Mouse (Mus musculus) kidney, postnatal 0 days (tissue): ENCODE results near the gene Zbtb38. TPM values are rescaled to one million over a fixed set of nuclear protein-coding genes. Genes with fewer than 3 reads are reported as not detected.
A peak's percentile ranks its signal among the peaks of the same experiment; 100 is the strongest.
"Not testable (repeated sequence)": the region's sequence is repeated elsewhere in the genome, so short reads cannot be mapped to it uniquely, and the experiment has no call there.

Source experiments
- ATAC-seq: fragments of 200-750 bp; cut with Nextera tagmentation; replicated peaks from 2 replicates; pipeline ENCODE4 v1.8.0; 2017; ENCODE audit warnings: low read depth, moderate number of reproducible peaks, moderate TSS enrichment, moderate library complexity; ENCODE audit not compliant: low FRiP score
- DNase-seq: peaks from one replicate; pipeline ENCODE4 v3.0.0-alpha.2; 2016; ENCODE audit warnings: low spot score
- H3K27ac ChIP-seq: fragments of 300-500 bp; sonication (generic); 2 replicates; pipeline ENCODE4 v1.5.1; 2014; ENCODE audit warnings: mild to moderate bottlenecking
- H3K27me3 ChIP-seq: fragments of 300-500 bp; sonication (generic); 2 replicates; pipeline ENCODE4 v1.6.1; 2014; ENCODE audit warnings: low read length, mixed read lengths; ENCODE audit not compliant: insufficient read depth
- H3K36me3 ChIP-seq: fragments of 300-500 bp; sonication (generic); 2 replicates; pipeline ENCODE4 v1.6.1; 2014; ENCODE audit warnings: low read length, mixed read lengths; ENCODE audit not compliant: insufficient read depth
- H3K4me1 ChIP-seq: fragments of 300-500 bp; sonication (generic); replicated peaks from 2 replicates; pipeline ENCODE4 v1.6.1; 2014; ENCODE audit warnings: antibody characterized with exemption, low read length, mixed read lengths; ENCODE audit not compliant: insufficient read depth
- H3K4me2 ChIP-seq: fragments of 300-500 bp; sonication (generic); 2 replicates; pipeline ENCODE4 v1.6.1; 2014; ENCODE audit warnings: mild to moderate bottlenecking, low read length, moderate library complexity, mixed read lengths
- H3K4me3 ChIP-seq: fragments of 300-500 bp; sonication (generic); replicated peaks from 2 replicates; pipeline ENCODE4 v1.5.1; 2014; ENCODE audit warnings: low read depth, low read length
- H3K9ac ChIP-seq: fragments of 300-500 bp; sonication (generic); 2 replicates; pipeline ENCODE4 v1.6.1; 2014; ENCODE audit warnings: low read depth, low read length
- H3K9me3 ChIP-seq: fragments of 300-500 bp; sonication (generic); replicated peaks from 2 replicates; pipeline ENCODE4 v1.6.1; 2016; ENCODE audit warnings: low read length, inconsistent platforms, mixed read lengths
- CTCF ChIP-seq: IDR thresholded peaks from 2 replicates; pipeline ENCODE4 v1.5.1; 2016; ENCODE audit warnings: antibody characterized with exemption, low read depth, mild to moderate bottlenecking, moderate library complexity
- WGBS: fragments of 180-500 bp; shearing (Covaris S2); extraction: QIAGEN DNeasy Blood & Tissue Kit; methylation state at CpG from one replicate; pipeline ENCODE4 v1.1.7; 2014; 5-methylcytosine and 5-hydroxymethylcytosine counted together
- polyA plus RNA-seq: library from polyadenylated mRNA; unstranded; fragments of >200 nt; fragmentation: Nextera tagmentation; extraction: Ambion mirVana; gene quantifications from 2 replicates; pipeline ENCODE4 v1.2.1, GENCODE M21; 2015

Zbtb38 gene
- polyA plus RNA-seq, 1 experiment from 2014 or later: 28.3 TPM

- Histone ChIP-seq H3K27me3 (no peaks in the 10 kb centered on the region), H3K4me1 (no peaks in the 10 kb centered on the region), H3K27ac (no peak overlapping the region), H3K36me3 (no peaks in the 10 kb centered on the region), H3K9ac (no peak overlapping the region), H3K4me2 (no peak overlapping the region), H3K9me3 (no peaks in the 10 kb centered on the region), H3K4me3 (no peak overlapping the region)
- WGBS: 79% methylated on average over 5 of the region's 5 CpGs
- no peak for ATAC-seq
- no peak for TF ChIP-seq CTCF
- no peak for DNase-seq
Observed at GRCm38 (mm10) chr9:96678611-96679010, 74.0 kb downstream of the Zbtb38 start.

DNA sequence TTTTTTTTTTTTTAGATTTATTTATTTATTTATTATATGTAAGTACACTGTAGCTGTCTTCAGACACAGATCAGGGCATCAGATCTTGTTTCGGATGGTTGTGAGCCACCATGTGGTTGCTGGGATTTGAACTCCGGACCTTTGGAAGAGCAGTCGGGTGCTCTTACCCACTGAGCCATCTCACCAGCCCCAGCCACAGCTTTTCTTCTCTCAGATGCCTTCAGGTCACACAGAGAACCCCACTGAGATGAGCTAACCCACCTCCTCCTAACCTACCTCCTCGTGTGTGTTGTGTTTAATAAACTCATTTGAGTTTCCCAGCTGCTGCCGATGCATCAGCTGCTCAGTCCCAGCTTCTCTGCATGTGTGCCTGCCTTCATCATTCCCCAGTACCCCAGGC lies 74.9 kb downstream of the Zbtb38 start:
- WGBS: 85% methylated on average over 5 of the region's 5 CpGs
- H3K9ac ChIP-seq, H3K27me3 ChIP-seq, H3K4me3 ChIP-seq, H3K36me3 ChIP-seq, H3K4me1 ChIP-seq, H3K27ac ChIP-seq, H3K4me2 ChIP-seq, H3K9me3 ChIP-seq, DNase-seq, ATAC-seq: not testable (repeated sequence)

GRCm38 (mm10) chr9:96676671-96677070 lies 76.0 kb downstream of the Zbtb38 start:
- ATAC-seq (no peak), DNase-seq (no peak)
- Histone ChIP-seq H3K4me3 (no peak overlapping the region), H3K27ac (no peak overlapping the region), H3K9me3 (no peaks in the 10 kb centered on the region), H3K27me3 (no peaks in the 10 kb centered on the region), H3K9ac (no peak overlapping the region), H3K36me3 (no peaks in the 10 kb centered on the region), H3K4me2 (no peak overlapping the region), H3K4me1 (no peaks in the 10 kb centered on the region)
- 88% methylated on average over 10 of the region's 10 CpGs for WGBS
- TF ChIP-seq CTCF: no peak

- WGBS: 85% methylated on average over 8 of the region's 8 CpGs
- no peak for DNase-seq
- H3K27me3 ChIP-seq: no peaks in the 10 kb centered on the region
Observed at GRCm38 (mm10) chr9:96675763-96676640, 76.6 kb downstream of the Zbtb38 start.

GRCm38 (mm10) chr9:96675071-96675762 lies 77.4 kb downstream of the Zbtb38 start:
- no peaks in the 10 kb centered on the region for H3K9me3 ChIP-seq
- H3K4me3 ChIP-seq: no peak overlapping the region
- H3K4me1 ChIP-seq: no peaks in the 10 kb centered on the region
- peak; percentile 88 for TF ChIP-seq CTCF
- WGBS: 34% methylated on average over 5 of the region's 5 CpGs
- H3K27me3 ChIP-seq: no peaks in the 10 kb centered on the region
- no peak overlapping the region for H3K4me2 ChIP-seq
- no peak overlapping the region for H3K9ac ChIP-seq
- ATAC-seq (peak; percentile 71), DNase-seq (peak; percentile 82)
- no peaks in the 10 kb centered on the region for H3K36me3 ChIP-seq
- no peak overlapping the region for H3K27ac ChIP-seq

More at GRCm38 (mm10) chr9:96675763-96676640, 76.6 kb downstream of the Zbtb38 start:
- H3K4me2 ChIP-seq: no peak overlapping the region
- H3K4me3 ChIP-seq: no peak overlapping the region
- no peak for ATAC-seq
- no peak overlapping the region for H3K27ac ChIP-seq
- TF ChIP-seq CTCF: no peak; the same call in 1 of the 2 replicates
- no peaks in the 10 kb centered on the region for H3K9me3 ChIP-seq
- H3K36me3 ChIP-seq: no peaks in the 10 kb centered on the region
- no peak overlapping the region for H3K9ac ChIP-seq
- H3K4me1 ChIP-seq: no peaks in the 10 kb centered on the region

DNA sequence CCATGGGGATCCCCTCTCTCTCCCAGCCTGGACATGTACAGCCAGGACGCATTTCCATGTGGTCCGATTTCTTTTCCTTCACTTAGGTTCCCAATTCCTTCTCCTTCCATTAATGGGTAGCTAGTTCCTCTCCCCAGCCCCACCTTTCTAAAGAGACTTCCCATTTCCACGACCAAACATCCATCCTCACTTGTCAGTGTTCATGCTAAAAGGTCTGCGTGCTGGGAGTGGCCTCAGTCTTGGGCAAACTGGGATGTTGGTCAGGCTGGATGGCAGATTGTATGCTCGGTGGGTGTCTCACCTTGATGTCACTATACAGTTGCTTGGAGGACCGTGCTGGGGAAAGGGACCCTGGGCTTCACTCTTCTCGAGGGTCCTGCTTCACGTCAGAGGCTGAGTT lies 78.3 kb downstream of the Zbtb38 start:
- DNase-seq (no peak), ATAC-seq (no peak)
- H3K4me3 ChIP-seq: no peak overlapping the region
- no peaks in the 10 kb centered on the region for H3K27me3 ChIP-seq
- H3K27ac ChIP-seq: no peak overlapping the region
- no peaks in the 10 kb centered on the region for H3K4me1 ChIP-seq
- H3K36me3 ChIP-seq: no peaks in the 10 kb centered on the region
- H3K9me3 ChIP-seq: no peaks in the 10 kb centered on the region
- no peak for TF ChIP-seq CTCF
- H3K9ac ChIP-seq: no peak overlapping the region
- H3K4me2 ChIP-seq: no peak overlapping the region
- 92% methylated on average over 8 of the region's 8 CpGs for WGBS
